33 mouse cellular contexts compared by ENCODE assay signal in the genomic region with DNA sequence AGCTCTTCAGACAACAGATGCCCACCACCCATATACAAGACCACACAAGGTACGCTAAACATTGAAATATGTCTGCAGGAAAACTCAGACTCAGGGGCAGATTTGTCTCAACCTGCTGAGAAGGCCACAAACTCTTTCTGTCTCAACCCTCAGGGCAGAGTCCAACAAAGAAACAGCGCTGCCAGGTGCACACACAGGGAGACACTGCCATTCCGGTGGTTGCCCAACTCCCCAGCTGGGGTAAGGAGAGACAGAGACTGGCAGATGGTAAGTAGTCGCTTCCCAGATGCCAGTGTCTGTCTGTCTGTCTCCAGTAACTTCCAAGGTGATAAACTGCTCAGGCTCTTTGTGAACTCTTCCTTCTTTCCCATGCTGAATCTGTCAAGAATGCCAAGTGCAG. TPM values are rescaled to one million over a fixed set of nuclear protein-coding genes. Genes with fewer than 3 reads are reported as not detected.
A peak's percentile ranks its signal among the peaks of the same experiment; 100 is the strongest.
DNase-seq lines count a peak whose midpoint lies in the region; ATAC-seq and TF ChIP-seq lines count a peak whose summit lies in the region.
"Had no signal": no experiment of that assay in that cellular context is flagged by ENCODE, and none has a peak within 500 bp of the region (broad histone marks: within the 10 kb centered on the region; RNA-seq: fewer than 3 reads in every experiment).

No protein-coding gene starts in this region.

- 50% methylated on average over 4 of the region's 4 CpGs for WGBS in hindbrain, postnatal 0 days
- WGBS in hindbrain, embryonic 12.5 days = 77% methylated on average over 4 of the region's 4 CpGs
- WGBS in small intestine, adult 2 months = 30% methylated on average over 4 of the region's 4 CpGs
- WGBS in heart, adult 2 months = 82% methylated on average over 4 of the region's 4 CpGs

- DNase-seq in hindbrain, postnatal 0 days (ENCODE audit: low spot score) = no peak
- DNase-seq in kidney, adult 9 months = peak; percentile 85
- DNase-seq in kidney, postnatal 4 days = no peak
- no peak for DNase-seq in testis, postnatal 10 days (ENCODE audit: low spot score)
- DNase-seq in heart, adult 2 months = no peak
- DNase-seq: adrenal gland, adult 2 months; adrenal gland, postnatal 36 days; cerebellum, adult 18-20 months; cerebellum, postnatal 10 days; forebrain, postnatal 0 days; gastrocnemius, postnatal 25 days; heart, adult 11 months; heart, postnatal 36 days; layer of hippocampus, postnatal 36 days; lung, embryonic 14.5 days; lung, postnatal 14 days; right cerebral cortex, adult 18-20 months; thymus, postnatal 4 days had no signal

- H3K27me3 ChIP-seq in hindbrain, postnatal 0 days (ENCODE audit: insufficient read depth, low read length) = peaks cover 8% of the 10 kb centered on the region; the same call in 1 of the 2 replicates
- peaks cover 64% of the 10 kb centered on the region for H3K27me3 ChIP-seq in hindbrain, embryonic 12.5 days
- H3K27me3 ChIP-seq in testis, adult 2 months (ENCODE audit: control insufficient read depth, insufficient read depth, low read length) = no peaks in the 10 kb centered on the region
- no peaks in the 10 kb centered on the region for H3K27me3 ChIP-seq in small intestine, adult 2 months (ENCODE audit: control insufficient read depth, insufficient read depth, low read length)
- H3K27me3 ChIP-seq in heart, adult 2 months (ENCODE audit: control insufficient read depth, insufficient read depth, low read length) = peaks cover 11% of the 10 kb centered on the region

- intact Hi-C loops in heart, adult 2 months (cut with DNase I) = no loop called here

- no peaks in the 10 kb centered on the region for H3K36me3 ChIP-seq in hindbrain, postnatal 0 days (ENCODE audit: insufficient read depth, low read length)
- H3K36me3 ChIP-seq in hindbrain, embryonic 12.5 days = no peaks in the 10 kb centered on the region
- H3K36me3 ChIP-seq in testis, adult 2 months (ENCODE audit: control insufficient read depth, insufficient read depth, low read length) = no peaks in the 10 kb centered on the region; the same call in 1 of the 2 replicates
- peaks cover 19% of the 10 kb centered on the region for H3K36me3 ChIP-seq in small intestine, adult 2 months (ENCODE audit: control insufficient read depth, insufficient read depth, low read length)
- no peaks in the 10 kb centered on the region for H3K36me3 ChIP-seq in heart, adult 2 months (ENCODE audit: control insufficient read depth, insufficient read depth, low read length)
- H3K36me3 ChIP-seq: forebrain, embryonic 12.5 days; hindbrain, embryonic 13.5 days; limb, embryonic 10.5 days; limb, embryonic 15.5 days; liver, embryonic 15.5 days; neural tube, embryonic 12.5 days had no signal

- TF ChIP-seq POLR2A in testis, adult 2 months (IDR thresholded peaks at IDR 0.05; ENCODE audit: control insufficient read depth, low read depth, low read length) = no peak
- no peak for TF ChIP-seq POLR2A in small intestine, adult 2 months (IDR thresholded peaks at IDR 0.05; ENCODE audit: low read depth, low read length)
- TF ChIP-seq POLR2A in heart, adult 2 months (IDR thresholded peaks at IDR 0.05; ENCODE audit: insufficient read depth, low read depth, low read length) = no peak

- no peak overlapping the region for H3K9ac ChIP-seq in hindbrain, postnatal 0 days (replicated peaks; ENCODE audit: low read length)
- H3K9ac ChIP-seq in hindbrain, embryonic 12.5 days = no peak overlapping the region
- no peak overlapping the region for H3K9ac ChIP-seq in heart, adult 2 months (ENCODE audit: low read depth, low read length)
- H3K9ac ChIP-seq: embryonic facial prominence, embryonic 13.5 days; forebrain, embryonic 12.5 days; forebrain, postnatal 0 days; hindbrain, embryonic 13.5 days; limb, embryonic 15.5 days; liver, embryonic 15.5 days; lung, embryonic 14.5 days; neural tube, embryonic 12.5 days had no signal

- H3K4me2 ChIP-seq in hindbrain, postnatal 0 days (ENCODE audit: low read depth, low read length) = peak overlapping the region; percentile 55; the same call in 1 of the 2 replicates
- no peak overlapping the region for H3K4me2 ChIP-seq in hindbrain, embryonic 12.5 days (replicated peaks)
- H3K4me2 ChIP-seq: forebrain, embryonic 12.5 days; heart, embryonic 11.5 days; limb, embryonic 15.5 days; liver, embryonic 15.5 days; lung, embryonic 14.5 days; neural tube, embryonic 12.5 days had no signal

- TF ChIP-seq CTCF in hindbrain, postnatal 0 days (IDR thresholded peaks at IDR 0.05; ENCODE audit: low read depth) = no peak
- no peak for TF ChIP-seq CTCF in testis, adult 2 months (IDR thresholded peaks at IDR 0.05; ENCODE audit: control insufficient read depth, insufficient read depth, insufficient replicate concordance, low read depth, low read length)
- no peak for TF ChIP-seq CTCF in small intestine, adult 2 months (IDR thresholded peaks at IDR 0.05; ENCODE audit: extremely low read depth, insufficient read length, insufficient replicate concordance, low read depth, low read length)
- TF ChIP-seq CTCF in heart, adult 2 months (IDR thresholded peaks at IDR 0.05) = no peak

- no peak overlapping the region for H3K4me3 ChIP-seq in hindbrain, postnatal 0 days (ENCODE audit: low read length)
- H3K4me3 ChIP-seq in hindbrain, embryonic 12.5 days = no peak overlapping the region
- peak overlapping the region; percentile 40 for H3K4me3 ChIP-seq in testis, adult 2 months (ENCODE audit: control insufficient read depth, low read depth, low read length)
- H3K4me3 ChIP-seq in small intestine, adult 2 months (ENCODE audit: low read depth, low read length) = no peak overlapping the region
- H3K4me3 ChIP-seq in heart, adult 2 months = no peak overlapping the region
- H3K4me3 ChIP-seq: forebrain, embryonic 12.5 days; hindbrain, embryonic 13.5 days; limb, embryonic 10.5 days; limb, embryonic 15.5 days; liver, embryonic 15.5 days; neural tube, embryonic 12.5 days had no signal

- no peak overlapping the region for H3K27ac ChIP-seq in hindbrain, postnatal 0 days
- H3K27ac ChIP-seq in hindbrain, embryonic 12.5 days = no peak overlapping the region
- H3K27ac ChIP-seq in testis, adult 2 months (ENCODE audit: control insufficient read depth, insufficient read depth, low read depth, low read length) = no peak overlapping the region
- 0 out of 2 replicates have a peak overlapping the region, but pooled peaks have one; percentile 4 for H3K27ac ChIP-seq in small intestine, adult 2 months (ENCODE audit: insufficient read depth, low read depth, low read length)
- no peak overlapping the region for H3K27ac ChIP-seq in heart, adult 2 months
- H3K27ac ChIP-seq: embryonic facial prominence, embryonic 13.5 days; forebrain, embryonic 12.5 days; hindbrain, embryonic 13.5 days; limb, embryonic 10.5 days; limb, embryonic 15.5 days; liver, embryonic 15.5 days; neural tube, embryonic 12.5 days; stomach, postnatal 0 days had no signal

- peaks cover 14% of the 10 kb centered on the region for H3K4me1 ChIP-seq in hindbrain, postnatal 0 days (ENCODE audit: insufficient read depth, low read length)
- H3K4me1 ChIP-seq in hindbrain, embryonic 12.5 days = peaks cover 40% of the 10 kb centered on the region
- peaks cover 48% of the 10 kb centered on the region for H3K4me1 ChIP-seq in testis, adult 2 months (ENCODE audit: control insufficient read depth, insufficient read depth, low read length)
- peaks cover 17% of the 10 kb centered on the region for H3K4me1 ChIP-seq in small intestine, adult 2 months (ENCODE audit: control insufficient read depth, insufficient read depth, insufficient read length, low read length)
- H3K4me1 ChIP-seq in heart, adult 2 months (ENCODE audit: control insufficient read depth, insufficient read depth, low read length) = no peaks in the 10 kb centered on the region

- no peak for ATAC-seq in hindbrain, postnatal 0 days
- no peak for ATAC-seq in hindbrain, embryonic 12.5 days (ENCODE audit: low FRiP score)
- ATAC-seq: CD4-positive, CD25-positive, alpha-beta regulatory T cell, adult 4 months; forebrain, postnatal 0 days; midbrain, embryonic 16.5 days had no signal

- H3K9me3 ChIP-seq in hindbrain, postnatal 0 days (ENCODE audit: low read length) = no peaks in the 10 kb centered on the region
- no peaks in the 10 kb centered on the region for H3K9me3 ChIP-seq in hindbrain, embryonic 12.5 days (replicated peaks)
- H3K9me3 ChIP-seq: embryonic facial prominence, embryonic 13.5 days; forebrain, embryonic 12.5 days; hindbrain, embryonic 13.5 days; limb, embryonic 10.5 days; limb, embryonic 15.5 days; liver, embryonic 15.5 days; neural tube, embryonic 12.5 days had no signal

- H3K79me2 ChIP-seq in heart, adult 2 months (replicated peaks; ENCODE audit: control insufficient read depth, insufficient read depth, low read length) = no peaks in the 10 kb centered on the region

- no peak for TF ChIP-seq EP300 in heart, adult 2 months (IDR thresholded peaks at IDR 0.05; ENCODE audit: insufficient read depth, low read depth, low read length)

RNA-seq across cellular contexts. Expression of gene AI464131, which starts 2.1 kb away (rescaled TPM):
- 62.4 and 69.9 TPM in 2 replicates for total RNA-seq in hindbrain, postnatal 0 days (2014; rRNA removed)
- polyA plus RNA-seq in hindbrain, postnatal 0 days (2015; fragmentation: Nextera tagmentation; extraction: Ambion mirVana) = 22.0 and 22.9 TPM in 2 replicates
- polyA plus RNA-seq in hindbrain, embryonic 12.5 days (2016; fragmentation: Nextera tagmentation; extraction: Ambion mirVana) = 10.1 and 11.9 TPM in 2 replicates
- 9.8 and 11.1 TPM in 2 replicates for polyA plus RNA-seq in testis, adult 2 months (2012; rRNA removed)
- polyA plus RNA-seq in small intestine, adult 2 months (2012; rRNA removed) = 4.6 and 10.2 TPM in 2 replicates
- 10 to 100 TPM; 11.6 to 12.0 TPM for total RNA-seq in heart, adult 2 months (2021)
- polyA plus RNA-seq in heart, adult 2 months (2012; rRNA removed) = 7.6 and 11.0 TPM in 2 replicates
- polyA plus RNA-seq: CD4-positive, CD25-positive, alpha-beta regulatory T cell, adult 4 months had no signal

RNA-seq across cellular contexts. Expression of gene 1110017D15Rik, which starts 16.3 kb away (rescaled TPM):
- 2.3 and 9.9 TPM in 2 replicates for total RNA-seq in hindbrain, postnatal 0 days (2014; rRNA removed)
- 19.9 and 21.4 TPM in 2 replicates for polyA plus RNA-seq in hindbrain, postnatal 0 days (2015; fragmentation: Nextera tagmentation; extraction: Ambion mirVana)
- polyA plus RNA-seq in hindbrain, embryonic 12.5 days (2016; fragmentation: Nextera tagmentation; extraction: Ambion mirVana) = 11.3 and 12.9 TPM in 2 replicates
- polyA plus RNA-seq in testis, adult 2 months (2012; rRNA removed) = 1,051 and 1,062 TPM in 2 replicates
- polyA plus RNA-seq in small intestine, adult 2 months (2012; rRNA removed) = 0.37 TPM in 1 of 2 replicates, not detected in the other
- total RNA-seq in heart, adult 2 months (2021) = not detected
- 0.94 and 3.2 TPM in 2 replicates for polyA plus RNA-seq in heart, adult 2 months (2012; rRNA removed)
- total RNA-seq: common myeloid progenitor, adult 5-6 weeks; gastrocnemius, postnatal 25 days had no signal
- polyA plus RNA-seq: CD4-positive, CD25-positive, alpha-beta regulatory T cell, adult 4 months; heart, embryonic 11.5 days; liver, embryonic 15.5 days had no signal

RNA-seq across cellular contexts. Expression of gene Nudt2, which starts 35.8 kb away (rescaled TPM):
- 29.2 and 40.7 TPM in 2 replicates for total RNA-seq in hindbrain, postnatal 0 days (2014; rRNA removed)
- polyA plus RNA-seq in hindbrain, postnatal 0 days (2015; fragmentation: Nextera tagmentation; extraction: Ambion mirVana) = 68.6 and 71.6 TPM in 2 replicates
- 56.9 and 59.5 TPM in 2 replicates for polyA plus RNA-seq in hindbrain, embryonic 12.5 days (2016; fragmentation: Nextera tagmentation; extraction: Ambion mirVana)
- polyA plus RNA-seq in testis, adult 2 months (2012; rRNA removed) = 12.6 and 14.3 TPM in 2 replicates
- polyA plus RNA-seq in small intestine, adult 2 months (2012; rRNA removed) = 4.8 and 10.5 TPM in 2 replicates
- 10 to 100 TPM; 27.5 to 30.8 TPM for total RNA-seq in heart, adult 2 months (2021)
- 28.9 and 41.9 TPM in 2 replicates for polyA plus RNA-seq in heart, adult 2 months (2012; rRNA removed)

RNA-seq across cellular contexts. Expression of gene Kif24, which starts 36.1 kb away (rescaled TPM):
- total RNA-seq in hindbrain, postnatal 0 days (2014; rRNA removed) = 4.2 and 4.8 TPM in 2 replicates
- polyA plus RNA-seq in hindbrain, postnatal 0 days (2015; fragmentation: Nextera tagmentation; extraction: Ambion mirVana) = 2.3 and 2.7 TPM in 2 replicates
- 9.5 and 9.6 TPM in 2 replicates for polyA plus RNA-seq in hindbrain, embryonic 12.5 days (2016; fragmentation: Nextera tagmentation; extraction: Ambion mirVana)
- 11.3 and 11.9 TPM in 2 replicates for polyA plus RNA-seq in testis, adult 2 months (2012; rRNA removed)
- polyA plus RNA-seq in small intestine, adult 2 months (2012; rRNA removed) = 0.62 and 1.1 TPM in 2 replicates
- under 1 TPM; 0.10 to 0.70 TPM for total RNA-seq in heart, adult 2 months (2021)
- polyA plus RNA-seq in heart, adult 2 months (2012; rRNA removed) = 0.29 and 0.41 TPM in 2 replicates

Comparison
In these comparisons a context has a peak if more than half of its experiments do, and no peak if none do; other contexts are left out.
1. RNA of gene 1110017D15Rik, which starts 16.3 kb away (polyA plus RNA-seq): 1,051 to 1,062 TPM in testis, adult 2 months; 19.9 to 21.4 TPM in hindbrain, postnatal 0 days, 11.3 to 12.9 TPM in hindbrain, embryonic 12.5 days, 0.94 to 3.2 TPM in heart, adult 2 months and 0.37 TPM in small intestine, adult 2 months; every median in the first group is over 10 times any median in the second.